Comparison of ENCODE assay signal across 27 mouse cellular contexts in genomic region chr13:60533871-60534427, GRCm38 (mm10).
A peak's percentile ranks its signal among the peaks of the same experiment; 100 is the strongest.
DNase-seq lines count a peak whose midpoint lies in the region; ATAC-seq and TF ChIP-seq lines count a peak whose summit lies in the region.
"Had no signal": no experiment of that assay in that cellular context is flagged by ENCODE, and none has a peak within 500 bp of the region (broad histone marks: within the 10 kb centered on the region; RNA-seq: fewer than 3 reads in every experiment).

No protein-coding gene starts in this region.

- 50% methylated on average over 8 of the region's 8 CpGs for WGBS in kidney, adult 2 months
- 54% methylated on average over 8 of the region's 8 CpGs for WGBS in lung, postnatal 0 days
- 65% methylated on average over 8 of the region's 8 CpGs for WGBS in intestine, embryonic 15.5 days

- TF ChIP-seq POLR2A in kidney, adult 2 months (IDR thresholded peaks at IDR 0.05; ENCODE audit: low read depth, low read length), result no peak

- peaks cover 7% of the 10 kb centered on the region for H3K4me1 ChIP-seq in kidney, adult 2 months (ENCODE audit: control insufficient read depth, insufficient read depth, low read length)
- H3K4me1 ChIP-seq in lung, postnatal 0 days (ENCODE audit: insufficient read depth, low read depth, low read length), result no peaks in the 10 kb centered on the region
- no peaks in the 10 kb centered on the region for H3K4me1 ChIP-seq in intestine, embryonic 15.5 days (replicated peaks)
- H3K4me1 ChIP-seq: embryonic facial prominence, embryonic 12.5 days had no signal

- no peak overlapping the region for H3K4me3 ChIP-seq in kidney, adult 2 months (ENCODE audit: insufficient read depth, low read depth, low read length)
- H3K4me3 ChIP-seq in lung, postnatal 0 days (ENCODE audit: low read depth, low read length), result no peak overlapping the region
- no peak overlapping the region for H3K4me3 ChIP-seq in intestine, embryonic 15.5 days (replicated peaks)
- H3K4me3 ChIP-seq: embryonic facial prominence, embryonic 12.5 days; erythroblast, embryonic 14.5 days; heart, embryonic 13.5 days; hindbrain, embryonic 13.5 days; neural tube, embryonic 15.5 days had no signal

- H3K36me3 ChIP-seq in kidney, adult 2 months (ENCODE audit: control insufficient read depth, insufficient read depth, low read length), result no peaks in the 10 kb centered on the region
- H3K36me3 ChIP-seq in lung, postnatal 0 days (ENCODE audit: insufficient read depth, low read length), result no peaks in the 10 kb centered on the region
- H3K36me3 ChIP-seq in intestine, embryonic 15.5 days, result no peaks in the 10 kb centered on the region
- H3K36me3 ChIP-seq: embryonic facial prominence, embryonic 12.5 days; G1E; heart, embryonic 13.5 days; hindbrain, embryonic 13.5 days; neural tube, embryonic 15.5 days had no signal

- no peaks in the 10 kb centered on the region for H3K27me3 ChIP-seq in kidney, adult 2 months (replicated peaks; ENCODE audit: control insufficient read depth, insufficient read depth, low read length)
- no peaks in the 10 kb centered on the region for H3K27me3 ChIP-seq in lung, postnatal 0 days (replicated peaks; ENCODE audit: insufficient read depth, low read length)
- no peaks in the 10 kb centered on the region for H3K27me3 ChIP-seq in intestine, embryonic 15.5 days (replicated peaks)
- H3K27me3 ChIP-seq: CH12.LX; embryonic facial prominence, embryonic 12.5 days; heart, embryonic 13.5 days; neural tube, embryonic 15.5 days; Patski had no signal

- no peak overlapping the region for H3K27ac ChIP-seq in kidney, adult 2 months (ENCODE audit: insufficient read depth, low read depth, low read length)
- no peak overlapping the region for H3K27ac ChIP-seq in lung, postnatal 0 days (ENCODE audit: low read length)
- H3K27ac ChIP-seq in intestine, embryonic 15.5 days, result no peak overlapping the region
- H3K27ac ChIP-seq: embryonic facial prominence, embryonic 12.5 days; heart, embryonic 13.5 days; hindbrain, embryonic 13.5 days; neural tube, embryonic 15.5 days had no signal

- DNase-seq in kidney, adult 2 months, result peak; percentile 52
- DNase-seq in kidney, adult 11 months, result no peak
- peak; percentile 30 for DNase-seq in lung, postnatal 0 days (ENCODE audit: low spot score)
- no peak for DNase-seq in lung, postnatal 14 days
- DNase-seq in frontal cortex, postnatal 25 days (ENCODE audit: low spot score in 2 of 2), result no peak
- DNase-seq: B cell, adult 2 months; cerebellum, adult 11-12 months; cerebellum, postnatal 14 days; gastrocnemius, postnatal 10 days; heart, adult 18-20 months; heart, postnatal 36 days; liver, postnatal 0 days; lung, postnatal 36 days; thymus, adult 2 months; thymus, postnatal 4 days had no signal

- TF ChIP-seq EP300 in lung, postnatal 0 days (IDR thresholded peaks at IDR 0.05), result no peak

- peak; percentile 56; the same call in 1 of the 2 replicates for ATAC-seq in lung, postnatal 0 days
- ATAC-seq in intestine, embryonic 15.5 days, result peak; percentile 76; the same call in 1 of the 2 replicates
- ATAC-seq in megakaryocyte progenitor cell, adult 5-6 weeks (replicated peaks; ENCODE audit: poor library complexity), result 0 out of 2 replicates have a peak, but pooled peaks have one; percentile 20
- ATAC-seq: forebrain, embryonic 14.5 days; liver, postnatal 0 days had no signal

- no peak for TF ChIP-seq CTCF in kidney, adult 2 months (conservative IDR thresholded peaks at IDR 0.05; ENCODE audit: insufficient read depth, insufficient read length, low read depth, low read length)
- TF ChIP-seq CTCF in lung, postnatal 0 days (IDR thresholded peaks at IDR 0.05), result no peak

- no peak overlapping the region for H3K9ac ChIP-seq in lung, postnatal 0 days (replicated peaks; ENCODE audit: low read depth)
- H3K9ac ChIP-seq in intestine, embryonic 15.5 days, result no peak overlapping the region
- H3K9ac ChIP-seq: embryonic facial prominence, embryonic 12.5 days; heart, embryonic 13.5 days; hindbrain, embryonic 13.5 days; liver, postnatal 0 days; neural tube, embryonic 15.5 days had no signal

- H3K4me2 ChIP-seq in lung, postnatal 0 days (replicated peaks; ENCODE audit: low read depth, low read length), result no peak overlapping the region
- no peak overlapping the region for H3K4me2 ChIP-seq in intestine, embryonic 15.5 days (replicated peaks)
- H3K4me2 ChIP-seq: embryonic facial prominence, embryonic 12.5 days; heart, embryonic 13.5 days; hindbrain, embryonic 13.5 days; liver, embryonic 11.5 days; neural tube, embryonic 15.5 days had no signal

- no peaks in the 10 kb centered on the region for H3K9me3 ChIP-seq in lung, postnatal 0 days (ENCODE audit: low read length)
- no peaks in the 10 kb centered on the region for H3K9me3 ChIP-seq in intestine, embryonic 15.5 days
- H3K9me3 ChIP-seq: embryonic facial prominence, embryonic 12.5 days; heart, embryonic 13.5 days; hindbrain, embryonic 13.5 days; neural tube, embryonic 15.5 days had no signal

Comparison
In these comparisons a context has a peak if more than half of its experiments do, and no peak if none do; other contexts are left out.
1. DNase-seq: peak in kidney, adult 2 months (single experiment) and lung, postnatal 0 days (single experiment); none in kidney, adult 11 months (single experiment), lung, postnatal 14 days (single experiment) and frontal cortex, postnatal 25 days (0 of 2).
2. ATAC-seq: peak in every context shown above with its lines; median percentile 76 in intestine, embryonic 15.5 days; 56 in lung, postnatal 0 days; 20 in megakaryocyte progenitor cell, adult 5-6 weeks.